Mouse (Mus musculus): Measurements from ENCODE around the gene Coa3. TPM values are rescaled to one million over a fixed set of nuclear protein-coding genes. Genes with fewer than 3 reads are reported as not detected.

Coa3 gene
- polyA plus RNA-seq, 1 experiment = 167 TPM

Other genes with a start within 250 kb of the Coa3 start
- gene Naglu, start 209.1 kb downstream of the Coa3 start, polyA plus RNA-seq (2012; rRNA removed) = 44.6 and 52.9 TPM in 2 replicates
- 0.43 and 0.55 TPM in 2 replicates for gene Hsd17b1, start 200.7 kb downstream of the Coa3 start, polyA plus RNA-seq (2012; rRNA removed)
- gene Coasy, start 196.5 kb downstream of the Coa3 start, polyA plus RNA-seq (2012; rRNA removed) = 62.6 and 70.1 TPM in 2 replicates
- 35.0 and 54.3 TPM in 2 replicates for gene Mlx, start 191.8 kb downstream of the Coa3 start, polyA plus RNA-seq (2012; rRNA removed)
- 1.5 and 2.9 TPM in 2 replicates for gene Psmc3ip, start 183.7 kb downstream of the Coa3 start, polyA plus RNA-seq (2012; rRNA removed)
- 56.3 and 66.7 TPM in 2 replicates for gene Retreg3, start 159.2 kb downstream of the Coa3 start, polyA plus RNA-seq (2012; rRNA removed)
- 9.0 and 24.0 TPM in 2 replicates for gene Tubg1, start 159.2 kb downstream of the Coa3 start, polyA plus RNA-seq (2012; rRNA removed)
- gene Tubg2, start 123.2 kb downstream of the Coa3 start, polyA plus RNA-seq (2012; rRNA removed) = 3.4 and 3.6 TPM in 2 replicates
- 3.7 and 4.1 TPM in 2 replicates for gene Cntnap1, start 108.6 kb downstream of the Coa3 start, polyA plus RNA-seq (2012; rRNA removed)
- gene Plekhh3, start 107.8 kb downstream of the Coa3 start, polyA plus RNA-seq (2012; rRNA removed) = 22.7 and 28.6 TPM in 2 replicates
- 0.34 and 0.45 TPM in 2 replicates for gene Ccr10, start 103.7 kb downstream of the Coa3 start, polyA plus RNA-seq (2012; rRNA removed)
- gene Ezh1, start 52.7 kb downstream of the Coa3 start, polyA plus RNA-seq (2012; rRNA removed) = 39.4 and 46.5 TPM in 2 replicates
- gene Ramp2, start 33.1 kb downstream of the Coa3 start, polyA plus RNA-seq (2012; rRNA removed) = 97.9 and 146 TPM in 2 replicates
- gene Vps25, start 25.4 kb downstream of the Coa3 start, polyA plus RNA-seq (2012; rRNA removed) = 99.1 and 108 TPM in 2 replicates
- gene Wnk4, start 18.5 kb downstream of the Coa3 start, polyA plus RNA-seq (2012; rRNA removed) = 9.5 and 14.6 TPM in 2 replicates
- 0.75 and 0.88 TPM in 2 replicates for gene Cntd1, start 102 bp downstream of the Coa3 start, polyA plus RNA-seq (2012; rRNA removed)
- gene Becn1, start 23.2 kb upstream of the Coa3 start, polyA plus RNA-seq (2012; rRNA removed) = 122 and 158 TPM in 2 replicates
- 51.5 and 57.8 TPM in 2 replicates for gene Psme3, start 37.1 kb upstream of the Coa3 start, polyA plus RNA-seq (2012; rRNA removed)
- 3.2 and 3.6 TPM in 2 replicates for gene Aoc2, start 45.9 kb upstream of the Coa3 start, polyA plus RNA-seq (2012; rRNA removed)
- 306 and 337 TPM in 2 replicates for gene Aoc3, start 51.5 kb upstream of the Coa3 start, polyA plus RNA-seq (2012; rRNA removed)
- 0.32 and 0.80 TPM in 2 replicates for gene G6pc, start 88.4 kb upstream of the Coa3 start, polyA plus RNA-seq (2012; rRNA removed)
- 30.4 and 33.7 TPM in 2 replicates for gene Aarsd1, start 138.5 kb upstream of the Coa3 start, polyA plus RNA-seq (2012; rRNA removed)
- gene Gm27029, start 145.7 kb upstream of the Coa3 start, polyA plus RNA-seq (2012; rRNA removed) = 0.19 and 0.34 TPM in 2 replicates
- 25.6 and 26.5 TPM in 2 replicates for gene Rundc1, start 146.0 kb upstream of the Coa3 start, polyA plus RNA-seq (2012; rRNA removed)
- 12.3 and 15.3 TPM in 2 replicates for gene Ptges3l, start 146.2 kb upstream of the Coa3 start, polyA plus RNA-seq (2012; rRNA removed)
- 406 and 583 TPM in 2 replicates for gene Rpl27, start 163.2 kb upstream of the Coa3 start, polyA plus RNA-seq (2012; rRNA removed)
- 45.9 and 61.9 TPM in 2 replicates for gene Ifi35, start 169.3 kb upstream of the Coa3 start, polyA plus RNA-seq (2012; rRNA removed)
- gene Rnd2, start 185.9 kb upstream of the Coa3 start, polyA plus RNA-seq (2012; rRNA removed) = 16.3 and 21.6 TPM in 2 replicates
- gene Vat1, start 187.1 kb upstream of the Coa3 start, polyA plus RNA-seq (2012; rRNA removed) = 140 and 168 TPM in 2 replicates

Measured in gonadal fat pad, adult 2 months (tissue).